Mouse (Mus musculus) cortical plate, adult 2 months (tissue): ENCODE measurements at regions not wholly inside any gene's neighbourhood (a gene's known extent, or its start where the extent isn't known, plus 50 kb on each side); places are given as distances from the start of the nearest gene placed in this dataset.

Source experiments
- H3K27ac ChIP-seq: fragments of 200-500 bp; 2 replicates; pipeline ENCODE4 v1.5.1; 2012; ENCODE audit warnings: low read length, control low read depth, inconsistent platforms; ENCODE audit not compliant: insufficient read depth
- H3K4me1 ChIP-seq: fragments of 200-500 bp; 2 replicates; pipeline ENCODE4 v1.6.1; 2011; ENCODE audit warnings: low read length; ENCODE audit not compliant: control insufficient read depth, insufficient read depth
- H3K4me3 ChIP-seq: fragments of 200-500 bp; 2 replicates; pipeline ENCODE4 v1.5.1; 2011; ENCODE audit warnings: mild to moderate bottlenecking, low read length, control low read depth; ENCODE audit not compliant: insufficient read depth
- CTCF ChIP-seq: fragments of 200-500 bp; IDR thresholded peaks from 2 replicates; pipeline ENCODE4 v1.5.1; 2011; ENCODE audit warnings: mild to moderate bottlenecking, control low read depth, low read length; ENCODE audit not compliant: insufficient read depth; ENCODE audit errors: extremely low read depth
- POLR2A ChIP-seq: fragments of 200-500 bp; IDR thresholded peaks from 2 replicates; pipeline ENCODE4 v1.6.1; 2011; ENCODE audit warnings: mild to moderate bottlenecking, low read length, control low read depth; ENCODE audit not compliant: insufficient read depth; ENCODE audit errors: extremely low read depth

DNA sequence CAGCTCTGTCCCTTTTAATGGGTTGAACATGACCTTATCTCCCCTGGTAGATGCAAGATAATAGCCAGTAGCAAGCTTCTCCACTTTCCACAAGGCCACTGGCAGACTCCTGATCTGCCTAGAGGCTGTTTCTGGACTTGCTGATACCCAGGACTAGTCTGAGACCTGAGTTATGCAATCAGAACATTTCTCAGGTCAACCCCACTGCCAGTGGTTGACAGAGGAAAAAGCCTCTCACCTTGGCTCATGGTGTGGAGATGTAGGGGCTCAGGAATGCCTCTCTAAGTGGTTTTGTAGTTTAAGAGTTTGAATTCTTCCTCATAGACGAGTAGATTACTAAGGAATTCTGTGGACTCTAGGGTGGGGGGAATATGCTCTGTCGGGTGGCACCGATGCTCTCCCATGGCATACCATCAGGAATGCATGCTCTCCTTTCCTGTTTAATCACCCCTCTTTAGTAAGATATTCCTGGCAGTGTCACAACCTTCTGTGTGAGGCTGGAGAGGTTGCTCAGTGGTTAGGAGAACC lies 226.8 kb downstream of the Brinp2 start:
- H3K4me1 ChIP-seq, result peaks cover 1% of the 10 kb centered on the region; the same call in 1 of the 2 replicates
- no peak overlapping the region for H3K27ac ChIP-seq
- no peak for TF ChIP-seq POLR2A
- no peak for TF ChIP-seq CTCF
- H3K4me3 ChIP-seq, result no peak overlapping the region

GRCm38 (mm10) chr1:158147525-158147924 lies 208.6 kb downstream of the Brinp2 start:
- no peak for TF ChIP-seq CTCF
- TF ChIP-seq POLR2A, result no peak
- Histone ChIP-seq H3K27ac (no peak overlapping the region), H3K4me3 (no peak overlapping the region), H3K4me1 (no peaks in the 10 kb centered on the region; the same call in 1 of the 2 replicates)

GRCm38 (mm10) chr1:158148035-158148434 lies 208.1 kb downstream of the Brinp2 start:
- Histone ChIP-seq H3K27ac (no peak overlapping the region), H3K4me3 (no peak overlapping the region), H3K4me1 (no peaks in the 10 kb centered on the region; the same call in 1 of the 2 replicates)
- TF ChIP-seq POLR2A (no peak), CTCF (no peak)

DNA sequence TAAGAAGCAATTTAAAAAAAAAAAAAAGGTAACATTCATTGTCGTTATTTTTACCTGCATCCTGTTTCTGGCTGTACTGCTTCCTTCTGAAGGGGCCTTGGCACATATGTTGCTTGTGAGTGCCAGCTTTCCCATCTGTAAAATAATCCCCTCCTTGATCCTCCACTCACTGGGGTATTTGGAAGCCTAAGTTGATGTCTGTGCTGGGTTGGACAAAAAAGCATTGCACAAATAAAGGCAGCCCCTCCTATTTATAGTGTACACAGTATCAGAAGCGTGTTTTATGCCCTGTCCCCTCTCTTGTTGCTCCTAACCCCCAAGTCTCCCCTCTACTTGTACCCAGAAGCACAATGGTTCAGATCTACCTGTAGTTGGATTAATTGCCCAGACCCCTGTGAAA lies 195.0 kb downstream of the Brinp2 start:
- no peak for TF ChIP-seq POLR2A
- no peak for TF ChIP-seq CTCF
- no peak overlapping the region for H3K27ac ChIP-seq
- no peak overlapping the region for H3K4me3 ChIP-seq
- H3K4me1 ChIP-seq, result no peaks in the 10 kb centered on the region; the same call in 1 of the 2 replicates

GRCm38 (mm10) chr1:158161533-158161932 lies 194.6 kb downstream of the Brinp2 start:
- no peak overlapping the region for H3K4me3 ChIP-seq
- no peaks in the 10 kb centered on the region; the same call in 1 of the 2 replicates for H3K4me1 ChIP-seq
- H3K27ac ChIP-seq, result no peak overlapping the region
- TF ChIP-seq CTCF, result no peak
- no peak for TF ChIP-seq POLR2A

GRCm38 (mm10) chr1:158163411-158163810 lies 192.7 kb downstream of the Brinp2 start:
- TF ChIP-seq CTCF (no peak), POLR2A (no peak)
- H3K4me1 ChIP-seq, result no peaks in the 10 kb centered on the region; the same call in 1 of the 2 replicates
- no peak overlapping the region for H3K27ac ChIP-seq
- no peak overlapping the region for H3K4me3 ChIP-seq

GRCm38 (mm10) chr1:158170006-158170405 lies 186.1 kb downstream of the Brinp2 start:
- Histone ChIP-seq H3K4me1 (no peaks in the 10 kb centered on the region), H3K27ac (no peak overlapping the region), H3K4me3 (no peak overlapping the region)
- no peak for TF ChIP-seq CTCF
- TF ChIP-seq POLR2A, result no peak

DNA sequence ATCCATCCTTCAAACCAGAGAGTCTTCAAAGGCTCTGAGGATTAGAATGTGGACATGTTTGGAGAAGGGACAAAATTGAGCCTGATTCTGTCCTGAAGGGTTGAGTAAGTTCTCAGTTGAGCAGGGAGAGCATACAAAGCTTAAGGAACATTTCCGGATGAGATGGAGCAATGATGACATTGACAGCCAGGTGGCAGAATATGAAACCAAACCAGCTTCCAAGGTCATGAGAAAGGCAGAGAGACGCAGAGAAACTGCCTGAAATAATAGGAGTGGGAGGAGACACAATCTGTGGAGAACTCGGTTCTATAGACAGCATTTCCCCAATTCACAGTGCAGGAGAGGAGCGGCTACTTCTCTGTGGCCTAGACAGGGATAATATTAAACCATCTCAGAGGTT lies 176.0 kb downstream of the Brinp2 start:
- Histone ChIP-seq H3K4me1 (no peaks in the 10 kb centered on the region), H3K27ac (no peak overlapping the region), H3K4me3 (no peak overlapping the region)
- TF ChIP-seq POLR2A (no peak), CTCF (0 out of 2 replicates have a peak, but pooled peaks have one; percentile 2)

- no peak for TF ChIP-seq POLR2A
- TF ChIP-seq CTCF, result no peak
These were observed 174.8 kb downstream of the Brinp2 start for GRCm38 (mm10) chr1:158181296-158181695.

GRCm38 (mm10) chr1:158187651-158188050 lies 168.5 kb downstream of the Brinp2 start:
- no peak for TF ChIP-seq CTCF
- no peak for TF ChIP-seq POLR2A
- Histone ChIP-seq H3K4me1 (no peaks in the 10 kb centered on the region), H3K27ac (no peak overlapping the region), H3K4me3 (no peak overlapping the region)

More at GRCm38 (mm10) chr1:158181296-158181695, 174.8 kb downstream of the Brinp2 start:
- H3K27ac ChIP-seq, result no peak overlapping the region
- H3K4me3 ChIP-seq, result no peak overlapping the region
- H3K4me1 ChIP-seq, result no peaks in the 10 kb centered on the region
